Mouse (Mus musculus): ENCODE data around the gene D430042O09Rik.

The D430042O09Rik gene

DNA sequence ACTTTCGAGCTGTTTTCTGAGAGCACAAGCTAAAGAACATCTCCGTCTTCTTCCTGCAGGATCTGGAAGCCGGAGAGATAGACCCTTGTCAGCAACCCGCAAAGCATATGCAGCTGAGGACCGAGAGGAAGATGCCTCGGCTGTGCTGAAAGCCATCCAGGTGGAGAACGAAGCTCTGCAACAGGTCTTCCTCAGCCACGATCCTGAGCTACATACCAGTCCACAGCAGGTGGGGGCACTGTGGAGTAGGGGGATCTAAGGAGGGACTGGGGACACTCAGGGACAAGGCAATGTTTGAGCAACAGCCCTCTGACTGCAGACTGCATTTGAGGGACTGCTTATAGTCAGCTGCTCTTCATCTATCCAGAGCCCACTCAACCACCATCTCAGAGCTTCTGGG lies 105.0 kb downstream of the D430042O09Rik start:
- no peak for DNase-seq (ENCODE audit: low spot score)

DNA sequence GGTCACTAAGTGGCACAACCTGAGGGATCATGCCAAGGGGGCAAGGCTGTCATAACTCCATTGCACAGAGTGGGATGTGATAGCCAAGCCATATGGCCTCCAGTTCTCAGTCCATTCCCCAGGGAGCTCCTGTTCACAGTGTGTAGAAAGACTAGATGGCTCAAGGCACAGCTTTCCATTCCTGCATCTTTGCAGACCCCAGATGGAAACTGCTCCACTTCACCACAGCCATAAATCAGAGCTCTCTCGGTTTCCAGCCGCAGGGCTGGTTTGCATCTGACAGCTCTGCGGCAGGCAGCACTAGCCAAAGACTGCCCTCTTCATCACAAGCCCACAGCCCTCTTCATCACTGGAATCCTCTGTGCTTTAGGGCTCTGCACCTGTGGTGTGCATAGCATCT lies 108.0 kb downstream of the D430042O09Rik start:
- DNase-seq (ENCODE audit: low spot score), result no peak

DNA sequence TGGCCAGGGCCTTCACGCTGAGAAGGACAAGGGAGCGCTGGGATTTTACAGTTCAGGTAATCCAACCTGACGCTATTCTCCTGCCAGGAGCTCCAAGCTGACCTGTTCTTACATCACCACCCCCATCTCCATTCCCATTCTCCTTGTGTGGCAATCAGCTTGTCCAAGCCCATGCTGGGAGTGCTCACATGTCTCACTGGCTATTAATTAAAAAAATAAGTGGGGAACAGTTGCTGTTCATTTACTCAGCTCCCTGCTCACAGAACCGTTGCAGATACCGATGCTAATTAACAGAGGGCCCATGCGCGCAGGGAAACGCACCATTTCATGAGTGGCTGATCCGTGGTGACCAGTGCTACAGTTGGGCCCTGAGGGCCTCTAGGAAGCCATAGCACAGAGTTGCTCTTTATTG lies 110.6 kb downstream of the D430042O09Rik start:
- DNase-seq (ENCODE audit: low spot score), result no peak

DNA sequence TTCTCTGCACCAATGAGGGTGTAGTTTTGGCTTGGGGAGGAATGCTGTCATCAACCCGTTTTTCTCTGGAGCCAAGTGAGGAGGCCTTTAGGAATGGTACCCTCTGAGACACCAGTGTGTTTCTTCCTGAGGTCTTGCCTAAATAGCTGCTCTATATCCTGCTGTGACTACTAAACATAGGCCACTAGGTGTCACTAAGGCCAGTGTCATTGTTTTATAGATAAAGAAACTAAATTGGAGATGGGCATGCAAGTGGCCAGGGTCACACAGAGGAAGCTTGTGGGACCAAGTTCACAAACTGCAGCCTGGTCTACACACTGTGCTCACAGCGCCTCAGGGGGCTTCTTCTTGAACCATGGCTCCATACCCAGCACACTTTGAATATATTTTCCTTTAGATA lies 112.5 kb downstream of the D430042O09Rik start:
- no peak for DNase-seq (ENCODE audit: low spot score)

DNA sequence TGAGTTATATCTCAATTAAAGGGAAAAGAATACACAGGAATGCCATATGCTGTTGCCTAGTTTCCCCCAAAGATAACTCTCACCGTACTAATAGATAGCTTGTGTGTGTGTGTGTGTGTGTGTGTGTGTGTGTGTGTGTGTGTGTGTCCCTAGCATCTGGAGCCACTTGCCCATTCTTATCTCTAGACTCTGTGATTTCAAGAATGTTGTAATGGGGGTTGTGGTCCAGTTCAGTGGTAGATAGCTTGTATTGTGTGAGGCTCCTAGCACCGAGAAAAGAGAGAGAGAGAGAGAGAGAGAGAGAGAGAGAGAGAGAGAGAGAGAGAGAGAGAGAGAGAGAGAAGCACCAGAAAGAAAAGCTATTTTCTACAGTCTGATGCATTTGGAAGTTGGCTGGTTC lies 118.7 kb downstream of the D430042O09Rik start:
- no peak for DNase-seq (ENCODE audit: low spot score)

DNA sequence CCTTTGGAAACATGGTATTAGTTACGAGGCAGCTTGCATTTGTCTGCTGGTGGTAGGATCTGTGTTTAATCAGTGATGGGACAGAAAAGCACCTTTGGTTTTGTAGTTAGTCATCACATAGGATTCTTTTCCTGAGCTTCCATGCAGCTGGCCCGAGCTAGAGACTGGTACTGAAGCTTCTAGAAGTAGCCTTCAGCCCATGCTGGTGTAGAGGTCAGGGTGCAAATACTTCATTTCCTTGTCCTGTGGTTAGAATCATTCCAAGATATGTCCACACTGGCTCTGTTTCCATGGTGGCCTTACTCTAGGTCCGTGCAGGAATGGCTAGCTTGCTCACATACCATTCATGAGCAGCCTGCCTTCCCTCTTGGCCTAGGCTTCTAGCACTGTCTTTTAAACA lies 119.2 kb downstream of the D430042O09Rik start:
- no peak for DNase-seq (ENCODE audit: low spot score)

DNA sequence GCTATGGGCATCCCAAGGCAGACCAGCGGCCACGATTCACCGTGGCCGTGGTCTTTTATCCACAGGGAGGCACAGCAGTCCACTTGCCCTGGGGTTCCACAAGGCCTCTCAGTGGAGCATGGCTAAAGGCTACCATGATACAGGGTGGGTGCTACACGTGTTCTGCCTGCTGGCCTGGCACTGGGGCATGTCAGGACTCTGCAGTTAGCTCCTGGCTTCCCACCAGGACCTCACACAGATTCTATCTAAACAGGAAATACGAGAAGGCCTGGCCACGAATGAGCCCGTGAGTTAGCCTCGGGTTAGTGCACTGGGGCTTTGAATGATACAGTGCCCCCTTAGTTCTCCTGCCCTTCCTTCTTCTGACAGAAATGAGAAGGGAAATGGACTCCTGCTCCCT lies 119.7 kb downstream of the D430042O09Rik start:
- no peak for DNase-seq (ENCODE audit: low spot score)

DNA sequence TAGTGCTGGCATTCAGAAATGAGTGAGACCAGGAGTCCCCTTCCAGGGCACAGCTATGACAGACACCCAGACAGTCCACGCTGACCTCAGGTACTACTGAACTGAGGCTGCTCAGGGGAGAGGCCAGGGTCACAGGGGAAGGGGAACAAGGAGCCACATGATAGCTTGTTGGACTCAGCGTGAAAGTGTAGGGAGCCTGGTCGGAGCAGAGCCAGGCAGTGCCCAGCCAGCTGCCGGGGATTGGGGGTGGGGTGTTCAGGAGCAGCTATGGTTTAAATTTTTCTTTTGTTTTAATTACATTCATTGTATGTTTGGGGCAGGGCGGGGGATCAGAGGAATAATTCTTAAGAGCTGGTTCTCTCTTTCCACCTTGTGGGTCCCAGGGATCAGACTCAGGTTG lies 120.9 kb downstream of the D430042O09Rik start:
- DNase-seq (ENCODE audit: low spot score), result no peak

DNA sequence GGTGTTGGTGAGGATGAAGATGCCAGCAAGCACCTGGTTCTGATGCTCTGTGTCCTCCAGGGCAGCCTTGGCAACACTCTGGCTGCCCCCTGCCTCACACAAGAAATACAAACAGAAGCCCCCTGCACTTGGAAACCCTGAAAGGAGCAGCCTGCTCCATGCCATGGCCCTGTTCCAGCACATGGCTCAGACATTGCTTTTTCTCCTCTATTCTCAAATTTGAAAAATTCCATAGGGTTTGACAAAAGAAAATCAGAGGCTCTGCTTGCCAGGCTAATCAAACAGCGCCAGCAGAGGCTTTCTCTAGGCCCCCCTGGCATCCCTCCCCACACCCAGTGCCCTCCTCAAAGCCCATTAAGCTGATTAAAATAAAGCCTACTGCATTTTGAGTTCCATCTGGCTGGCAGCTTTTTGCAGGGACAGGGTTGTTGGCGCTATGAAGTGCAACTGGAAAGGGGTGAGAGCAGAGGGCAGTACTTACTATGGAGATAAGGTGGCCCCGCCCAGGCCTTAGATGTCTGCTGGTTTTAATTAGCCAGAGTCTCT lies 121.5 kb downstream of the D430042O09Rik start:
- no peak for DNase-seq (ENCODE audit: low spot score)

DNA sequence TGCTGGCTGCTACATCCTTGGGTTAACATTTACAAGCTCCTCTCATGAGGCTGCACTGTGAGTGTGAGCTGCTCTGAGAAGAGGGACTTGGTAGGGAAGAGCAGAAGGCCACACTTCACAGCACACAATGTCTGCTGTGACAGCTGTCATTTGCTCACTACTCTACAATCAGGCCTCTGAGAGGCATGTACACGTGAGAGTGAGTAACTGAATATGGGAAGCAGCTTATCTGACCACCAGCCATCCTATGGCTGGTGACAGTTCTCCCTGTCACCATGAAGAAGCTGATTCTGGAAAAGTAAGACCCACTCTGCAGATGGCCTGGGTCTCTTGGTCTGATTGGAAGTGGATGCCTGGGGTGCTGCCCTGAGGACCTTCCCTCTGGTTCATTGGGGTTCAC lies 125.1 kb downstream of the D430042O09Rik start:
- no peak for DNase-seq (ENCODE audit: low spot score)

DNA sequence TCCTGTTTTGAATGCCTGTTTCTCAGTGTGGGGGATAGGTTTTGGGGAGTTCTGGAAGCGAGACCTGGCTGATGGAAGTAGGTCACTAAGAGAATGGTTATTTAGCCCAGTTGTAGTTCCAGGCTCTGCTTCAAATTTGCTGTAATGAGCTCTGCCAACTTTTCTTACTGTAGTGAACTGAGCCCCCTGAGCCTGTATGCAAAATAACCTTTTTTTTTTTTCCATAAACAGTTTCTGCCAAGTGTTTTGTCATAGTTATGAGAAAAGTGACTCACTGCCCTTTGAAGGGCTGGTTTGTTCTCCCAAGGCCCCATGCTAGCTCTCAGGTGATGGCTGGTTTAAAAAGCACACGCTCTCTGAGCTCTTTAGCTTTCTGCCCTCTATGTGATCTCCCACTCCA lies 125.8 kb downstream of the D430042O09Rik start:
- DNase-seq (ENCODE audit: low spot score), result no peak

DNA sequence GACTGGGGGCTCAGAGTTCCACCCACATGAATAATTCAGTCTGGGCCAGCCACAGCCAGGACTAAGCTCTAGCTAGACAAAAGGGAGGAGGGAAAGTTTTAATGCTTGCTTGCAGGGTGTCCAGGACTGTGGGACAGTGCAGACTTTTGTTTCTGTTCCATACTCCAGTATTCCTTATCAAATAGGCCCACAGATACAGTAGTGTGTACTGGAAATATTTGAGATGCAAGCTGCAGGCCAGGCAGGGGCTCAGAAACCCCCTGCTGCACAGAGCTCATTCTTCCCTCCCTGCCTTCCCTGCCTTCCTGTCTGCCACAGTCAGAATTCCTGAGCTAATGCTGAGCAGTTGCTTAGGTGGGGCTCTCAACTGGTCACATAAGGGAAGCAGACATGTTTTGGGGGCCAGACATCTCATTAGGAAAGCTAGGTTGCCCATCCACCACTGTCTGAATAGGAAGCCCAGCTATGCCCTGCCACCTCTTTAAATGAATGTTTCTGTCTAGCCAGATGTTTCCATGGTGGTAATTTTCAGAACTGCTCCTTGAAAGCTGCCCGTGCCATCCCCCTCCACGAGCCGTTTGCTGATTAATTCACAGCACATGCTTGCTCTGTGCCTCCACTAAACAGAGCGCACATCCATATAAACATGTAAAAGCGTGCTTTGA lies 130.5 kb downstream of the D430042O09Rik start:
- DNase-seq (ENCODE audit: low spot score), result no peak

DNA sequence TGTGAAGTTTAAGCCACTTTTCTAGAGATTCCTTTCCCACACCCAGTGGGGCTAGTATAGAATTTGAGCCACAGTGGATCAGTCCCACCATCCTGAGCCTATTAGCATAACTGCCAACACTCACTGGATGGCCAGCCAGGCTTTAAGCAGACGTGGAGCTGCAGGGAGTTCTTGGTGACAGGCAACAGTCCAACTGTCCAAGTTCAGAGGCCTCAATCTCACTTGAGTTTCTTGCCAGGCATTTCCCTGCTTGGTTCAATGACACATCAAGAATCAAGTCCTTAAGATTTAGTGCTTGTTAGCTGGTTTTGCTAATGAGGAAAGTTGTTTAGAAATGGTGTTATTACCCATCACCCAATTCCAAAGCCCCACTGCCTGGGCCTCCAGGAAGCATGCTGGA lies 137.9 kb downstream of the D430042O09Rik start:
- no peak for DNase-seq (ENCODE audit: low spot score)

DNA sequence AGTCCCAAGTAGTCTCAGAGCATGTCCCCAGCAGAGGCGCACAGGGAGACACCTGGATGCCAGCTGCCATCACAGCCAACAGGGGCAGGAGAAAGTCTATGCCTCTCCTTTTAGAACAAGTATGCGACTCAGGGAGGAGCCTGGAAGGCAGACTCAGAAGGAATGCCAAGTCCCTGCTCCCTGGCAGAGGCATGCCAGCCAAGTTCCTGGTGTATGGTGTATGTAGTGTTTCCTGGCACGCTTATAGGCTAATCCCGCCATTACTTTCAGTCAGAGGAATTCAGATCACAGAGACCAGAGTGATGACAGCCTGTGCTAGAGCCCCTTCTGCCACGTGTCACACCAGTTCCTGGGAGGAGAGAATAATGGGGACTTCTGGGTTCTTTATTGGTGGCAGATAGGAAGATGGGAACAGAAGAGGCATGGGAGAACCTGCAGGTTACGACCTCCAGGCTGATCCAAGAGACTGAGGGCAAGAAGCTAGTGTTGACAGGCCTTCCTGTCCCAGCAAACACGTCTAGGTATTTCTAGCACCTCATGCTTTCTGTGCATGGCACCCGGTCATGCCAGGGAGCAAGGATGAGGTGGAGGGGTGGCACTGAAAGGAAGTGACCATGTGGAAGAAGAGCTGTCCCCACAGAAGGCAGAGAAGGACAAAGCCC lies 139.3 kb downstream of the D430042O09Rik start:
- no peak for DNase-seq (ENCODE audit: low spot score)

DNA sequence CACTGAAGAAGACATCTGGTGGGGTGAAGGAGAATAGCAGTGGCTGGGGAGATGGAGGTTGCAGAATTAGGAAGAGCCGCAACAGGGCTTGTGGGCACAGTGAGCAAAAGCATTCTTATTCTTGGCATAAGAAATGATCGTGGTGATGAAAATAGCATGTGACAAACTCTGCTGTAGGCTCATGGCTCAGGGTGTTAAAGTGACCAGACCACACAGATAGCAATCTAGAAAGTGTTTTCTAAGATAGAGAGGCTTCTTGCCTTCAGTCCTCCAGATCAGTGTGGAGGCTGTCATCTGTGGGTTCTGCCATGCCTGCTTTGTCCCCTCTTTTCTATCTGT lies 139.8 kb downstream of the D430042O09Rik start:
- DNase-seq (ENCODE audit: low spot score), result no peak

DNA sequence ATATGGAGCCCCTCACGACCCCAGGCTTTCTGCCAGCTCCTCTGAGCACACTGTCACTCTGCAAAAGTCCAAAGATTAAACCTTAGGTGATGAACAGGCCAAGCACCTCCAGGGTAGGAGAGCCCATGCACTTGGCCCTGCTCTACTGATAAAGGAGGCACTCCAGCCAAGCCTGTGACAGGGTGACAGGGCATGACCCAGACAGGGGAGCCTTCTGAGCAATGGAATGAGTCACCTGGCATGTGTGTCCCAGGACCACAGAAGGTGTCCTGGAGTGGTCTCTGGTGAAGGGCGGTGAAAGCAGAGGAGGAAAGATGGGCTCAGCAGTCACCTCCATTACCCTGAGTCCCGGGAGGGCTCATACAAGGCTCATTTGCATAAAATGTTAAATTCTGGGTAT lies 151.9 kb downstream of the D430042O09Rik start:
- no peak for DNase-seq (ENCODE audit: low spot score)

DNA sequence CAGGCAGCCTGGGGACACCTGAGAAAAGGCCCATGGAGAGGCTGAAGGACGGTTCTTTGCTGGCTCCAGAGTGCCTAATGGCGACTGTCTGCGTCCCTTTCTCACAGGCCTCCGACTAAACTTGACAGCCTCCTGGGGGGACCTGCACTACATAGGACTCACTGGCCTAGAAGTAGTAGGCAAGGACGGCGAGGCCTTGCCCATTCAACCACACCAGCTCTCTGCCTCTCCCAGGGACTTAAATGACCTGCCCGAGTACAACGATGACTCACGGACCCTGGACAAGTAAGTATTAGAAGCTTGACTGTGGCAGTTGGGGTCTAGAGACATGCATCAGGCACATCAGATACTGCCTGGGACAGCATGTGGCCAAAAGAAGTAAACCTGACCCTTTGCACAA lies 152.7 kb downstream of the D430042O09Rik start:
- no peak for DNase-seq (ENCODE audit: low spot score)

DNA sequence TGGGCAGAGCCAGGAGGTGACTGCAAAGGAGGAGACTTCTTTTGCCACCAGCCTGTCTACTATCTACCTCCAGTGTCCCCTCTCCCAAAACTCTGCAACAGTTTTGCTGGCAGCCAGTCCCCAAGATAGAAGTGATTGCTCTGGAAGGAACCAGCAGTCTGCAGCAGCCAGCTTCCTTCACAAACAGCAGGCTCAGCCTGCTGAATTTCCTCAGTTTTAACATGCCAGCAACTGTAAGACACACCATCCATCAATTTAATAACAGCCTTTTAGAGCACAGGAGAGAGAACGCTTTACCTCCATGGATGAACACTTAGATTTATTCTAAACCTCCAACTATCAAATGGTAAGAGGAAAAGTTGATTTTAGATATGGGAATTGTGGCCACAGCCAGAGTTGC lies 156.3 kb downstream of the D430042O09Rik start:
- DNase-seq (ENCODE audit: low spot score), result no peak

DNA sequence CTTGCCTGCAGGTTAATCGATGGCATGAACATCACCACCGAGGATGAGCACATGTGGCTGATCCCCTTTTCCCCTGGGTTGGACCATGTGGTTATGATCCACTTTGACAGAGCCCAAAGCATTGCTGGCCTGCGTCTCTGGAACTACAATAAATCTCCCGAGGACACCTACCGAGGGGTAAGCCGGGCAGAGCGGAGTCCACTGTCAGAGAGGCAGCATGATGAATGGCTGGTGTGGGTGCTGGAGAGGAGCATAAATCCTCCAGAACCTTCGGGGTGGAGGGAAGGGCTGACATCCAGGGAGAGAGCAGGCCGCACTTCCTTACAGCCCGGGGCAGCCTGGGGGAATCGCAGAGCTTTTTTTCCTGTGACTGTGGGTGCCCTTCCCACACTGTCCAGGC lies 157.5 kb downstream of the D430042O09Rik start:
- DNase-seq (ENCODE audit: low spot score), result no peak

DNA sequence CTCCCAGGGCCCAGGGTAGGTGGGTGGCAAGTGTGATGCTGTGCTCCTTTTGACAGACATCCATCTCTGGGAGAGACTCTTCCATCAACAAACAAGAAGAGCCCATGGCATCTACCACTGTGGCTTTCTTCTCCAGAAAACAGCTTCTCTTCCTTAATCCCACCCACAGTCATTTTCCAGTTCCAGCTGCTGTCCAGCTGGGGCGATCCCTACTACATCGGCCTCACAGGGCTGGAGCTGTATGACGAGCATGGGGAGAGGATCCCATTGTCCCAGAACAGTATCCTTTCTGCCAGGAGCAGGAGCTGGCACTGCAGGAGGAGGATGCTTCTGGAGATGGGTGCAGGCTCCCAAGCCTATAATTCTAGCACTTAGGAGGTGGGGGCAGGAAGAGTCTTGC lies 160.9 kb downstream of the D430042O09Rik start:
- no peak for DNase-seq (ENCODE audit: low spot score)

DNA sequence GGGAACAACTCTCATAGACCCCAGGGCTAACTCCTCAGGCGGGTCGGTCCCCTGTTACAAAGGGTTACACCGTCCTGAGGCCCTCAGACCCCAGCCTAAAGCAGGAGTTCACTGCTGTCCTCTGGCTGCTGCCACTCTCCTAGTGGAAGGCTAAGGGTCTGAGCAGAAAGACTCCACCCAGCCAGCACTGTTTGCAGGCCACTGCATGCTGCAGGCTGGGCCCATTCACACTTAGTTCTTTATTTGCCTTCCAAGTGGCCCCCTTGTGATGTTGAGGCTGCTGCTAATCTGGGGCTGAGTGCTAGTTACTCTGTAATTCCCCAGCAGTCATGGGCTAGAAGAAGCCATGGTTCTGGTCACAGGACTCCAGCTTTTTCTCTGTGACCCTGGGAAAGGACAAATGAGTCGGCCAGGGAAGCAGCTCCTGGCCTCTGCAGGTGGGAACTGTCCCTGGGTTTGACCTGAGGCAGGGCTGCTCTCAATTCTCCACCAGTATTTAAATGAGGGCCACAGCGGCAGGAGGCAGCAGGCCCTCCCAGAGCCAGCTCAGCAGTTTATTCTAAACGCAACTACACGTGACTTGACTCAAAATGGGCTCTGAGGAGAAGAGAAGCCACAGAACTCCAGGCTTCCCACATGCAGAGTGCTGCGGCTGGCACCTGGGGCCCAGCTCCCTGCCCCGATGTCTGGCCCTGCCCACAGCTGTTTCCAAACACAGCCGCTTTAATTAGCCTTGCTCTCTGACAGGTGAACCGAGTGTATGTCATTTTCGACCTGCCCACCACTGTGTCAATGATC lies 163.9 kb downstream of the D430042O09Rik start:
- no peak for DNase-seq (ENCODE audit: low spot score)

DNA sequence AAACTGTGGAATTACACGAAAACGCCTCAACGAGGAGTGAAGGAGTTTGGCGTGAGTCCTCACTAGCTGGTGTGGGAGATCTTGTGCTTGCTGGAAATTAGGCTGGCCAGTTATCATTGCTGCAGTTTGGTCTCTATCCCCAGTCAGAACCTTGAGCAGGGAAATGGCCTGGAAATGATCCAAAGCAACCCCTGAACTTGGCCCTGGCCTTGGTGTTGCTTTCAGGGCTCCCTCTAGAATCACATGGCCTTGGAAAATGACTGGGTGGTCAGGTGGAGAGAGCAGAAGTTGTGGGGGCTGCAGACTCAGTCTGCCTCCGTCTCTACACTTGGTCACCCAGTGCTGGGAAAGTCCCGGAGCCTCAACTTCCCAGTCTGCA lies 164.5 kb downstream of the D430042O09Rik start:
- DNase-seq (ENCODE audit: low spot score), result no peak

DNA sequence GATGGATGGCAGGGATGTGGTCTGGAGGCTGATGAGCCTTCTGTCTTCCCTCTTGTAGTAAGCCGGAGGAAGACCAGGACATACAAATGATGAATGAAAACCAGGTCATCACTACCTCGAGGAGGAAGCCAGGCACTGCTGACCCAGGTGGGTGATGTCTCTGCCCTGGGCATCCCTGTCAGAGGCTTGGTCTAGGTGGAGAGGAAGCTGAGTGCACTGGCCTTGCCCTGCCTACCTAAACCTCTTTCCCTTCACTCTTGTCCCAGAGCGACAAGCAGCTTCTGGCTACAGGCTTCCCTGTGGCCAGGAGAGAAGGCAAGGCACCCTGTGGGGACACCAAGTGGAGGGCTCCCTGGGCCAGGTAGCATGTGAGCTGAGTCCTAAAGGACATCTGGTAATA lies 165.2 kb downstream of the D430042O09Rik start:
- DNase-seq (ENCODE audit: low spot score), result no peak

Measured in urinary bladder, postnatal 10 days (tissue).